Mouse (Mus musculus): ENCODE results near the gene Fbxl17. TPM values are rescaled to one million over a fixed set of nuclear protein-coding genes. Genes with fewer than 3 reads are reported as not detected.

Fbxl17 gene
- polyA plus RNA-seq, 1 experiment from 2014 or later: 7.0 TPM

- 80% methylated on average over 4 of the region's 4 CpGs for WGBS
- Histone ChIP-seq H3K27me3 (no peaks in the 10 kb centered on the region), H3K4me3 (replicated peaks) (no peak overlapping the region), H3K4me1 (no peaks in the 10 kb centered on the region), H3K27ac (no peak overlapping the region), H3K9me3 (no peaks in the 10 kb centered on the region), H3K9ac (no peak overlapping the region), H3K36me3 (replicated peaks) (peaks cover 15% of the 10 kb centered on the region; the same call in 1 of the 2 replicates), H3K4me2 (no peak overlapping the region)
- ATAC-seq (ENCODE audit: low FRiP score): no peak
Measured at GRCm38 (mm10) chr17:63343076-63343475, 156.7 kb downstream of the Fbxl17 start.

- peaks cover 10% of the 10 kb centered on the region; the same call in 1 of the 2 replicates for H3K36me3 ChIP-seq (replicated peaks)
- no peaks in the 10 kb centered on the region for H3K27me3 ChIP-seq
- H3K4me3 ChIP-seq (replicated peaks): no peak overlapping the region
- no peaks in the 10 kb centered on the region for H3K4me1 ChIP-seq
- H3K27ac ChIP-seq: no peak overlapping the region
- H3K9me3 ChIP-seq: no peaks in the 10 kb centered on the region
- ATAC-seq (ENCODE audit: low FRiP score): no peak
- WGBS: 87% methylated on average over 11 of the region's 11 CpGs
- no peak overlapping the region for H3K4me2 ChIP-seq
- no peak overlapping the region for H3K9ac ChIP-seq
Measured at GRCm38 (mm10) chr17:63342440-63342839, 157.4 kb downstream of the Fbxl17 start.

- ATAC-seq (ENCODE audit: low FRiP score): no peak
Measured at GRCm38 (mm10) chr17:63341203-63341602, 158.6 kb downstream of the Fbxl17 start.

GRCm38 (mm10) chr17:63328888-63329287 is 170.9 kb downstream of the Fbxl17 start:
- Histone ChIP-seq H3K27ac (no peak overlapping the region), H3K4me2 (no peak overlapping the region), H3K27me3 (no peaks in the 10 kb centered on the region), H3K9me3 (no peaks in the 10 kb centered on the region), H3K9ac (no peak overlapping the region), H3K4me3 (replicated peaks) (no peak overlapping the region), H3K4me1 (no peaks in the 10 kb centered on the region), H3K36me3 (replicated peaks) (no peaks in the 10 kb centered on the region)
- 90% methylated on average over 2 of the region's 2 CpGs for WGBS
- ATAC-seq (ENCODE audit: low FRiP score): no peak

More at GRCm38 (mm10) chr17:63341203-63341602, 158.6 kb downstream of the Fbxl17 start:
- Histone ChIP-seq H3K4me1 (no peaks in the 10 kb centered on the region), H3K9ac (no peak overlapping the region), H3K27me3 (no peaks in the 10 kb centered on the region), H3K27ac (no peak overlapping the region), H3K9me3 (no peaks in the 10 kb centered on the region), H3K4me2 (no peak overlapping the region), H3K36me3 (replicated peaks) (no peaks in the 10 kb centered on the region), H3K4me3 (replicated peaks) (no peak overlapping the region)
- 92% methylated on average over 3 of the region's 3 CpGs for WGBS

- 90% methylated on average over 5 of the region's 5 CpGs for WGBS
- Histone ChIP-seq H3K36me3 (replicated peaks) (no peaks in the 10 kb centered on the region), H3K4me2 (no peak overlapping the region), H3K27ac (no peak overlapping the region), H3K9me3 (no peaks in the 10 kb centered on the region), H3K27me3 (no peaks in the 10 kb centered on the region), H3K9ac (no peak overlapping the region), H3K4me3 (replicated peaks) (no peak overlapping the region), H3K4me1 (peaks cover 6% of the 10 kb centered on the region)
- no peak for ATAC-seq (ENCODE audit: low FRiP score)
Measured at GRCm38 (mm10) chr17:63326227-63326626, 173.6 kb downstream of the Fbxl17 start.

GRCm38 (mm10) chr17:63324672-63325071 is 175.1 kb downstream of the Fbxl17 start:
- 95% methylated on average over 2 of the region's 2 CpGs for WGBS
- H3K4me3 ChIP-seq (replicated peaks): no peak overlapping the region
- no peak overlapping the region for H3K9ac ChIP-seq
- H3K27me3 ChIP-seq: no peaks in the 10 kb centered on the region
- no peak overlapping the region for H3K27ac ChIP-seq
- H3K9me3 ChIP-seq: no peaks in the 10 kb centered on the region
- H3K4me1 ChIP-seq: peaks cover 14% of the 10 kb centered on the region
- no peaks in the 10 kb centered on the region for H3K36me3 ChIP-seq (replicated peaks)
- no peak overlapping the region for H3K4me2 ChIP-seq
- ATAC-seq (ENCODE audit: low FRiP score): no peak

GRCm38 (mm10) chr17:63324039-63324438 is 175.8 kb downstream of the Fbxl17 start:
- Histone ChIP-seq H3K4me3 (replicated peaks) (no peak overlapping the region), H3K27ac (no peak overlapping the region), H3K36me3 (replicated peaks) (no peaks in the 10 kb centered on the region), H3K27me3 (no peaks in the 10 kb centered on the region), H3K4me1 (peaks cover 14% of the 10 kb centered on the region), H3K9ac (no peak overlapping the region), H3K9me3 (no peaks in the 10 kb centered on the region), H3K4me2 (no peak overlapping the region)
- ATAC-seq (ENCODE audit: low FRiP score): peak; percentile 72; the same call in 1 of the 2 replicates
- WGBS: 39% methylated on average over 2 of the region's 2 CpGs

GRCm38 (mm10) chr17:63322846-63323245 is 177.0 kb downstream of the Fbxl17 start:
- ATAC-seq (ENCODE audit: low FRiP score): no peak
- WGBS: 88% methylated on average over 7 of the region's 7 CpGs
- H3K9ac ChIP-seq: no peak overlapping the region

GRCm38 (mm10) chr17:63321290-63321689 is 178.5 kb downstream of the Fbxl17 start:
- ATAC-seq (ENCODE audit: low FRiP score): peak; percentile 37; the same call in 1 of the 2 replicates
- no peaks in the 10 kb centered on the region for H3K36me3 ChIP-seq (replicated peaks)
- no peak overlapping the region for H3K4me2 ChIP-seq
- no peak overlapping the region for H3K4me3 ChIP-seq (replicated peaks)
- H3K4me1 ChIP-seq: peaks cover 18% of the 10 kb centered on the region
- H3K27me3 ChIP-seq: no peaks in the 10 kb centered on the region
- H3K9me3 ChIP-seq: no peaks in the 10 kb centered on the region
- no peak overlapping the region for H3K27ac ChIP-seq
- WGBS: 26% methylated on average over 5 of the region's 5 CpGs
- H3K9ac ChIP-seq: no peak overlapping the region

More at GRCm38 (mm10) chr17:63322846-63323245, 177.0 kb downstream of the Fbxl17 start:
- Histone ChIP-seq H3K9me3 (no peaks in the 10 kb centered on the region), H3K4me1 (peaks cover 14% of the 10 kb centered on the region), H3K4me2 (no peak overlapping the region), H3K27me3 (no peaks in the 10 kb centered on the region), H3K36me3 (replicated peaks) (no peaks in the 10 kb centered on the region), H3K27ac (no peak overlapping the region), H3K4me3 (replicated peaks) (no peak overlapping the region)

- Histone ChIP-seq H3K27me3 (no peaks in the 10 kb centered on the region), H3K4me1 (peaks cover 18% of the 10 kb centered on the region), H3K4me2 (no peak overlapping the region), H3K9me3 (no peaks in the 10 kb centered on the region), H3K36me3 (replicated peaks) (no peaks in the 10 kb centered on the region), H3K4me3 (replicated peaks) (no peak overlapping the region), H3K9ac (no peak overlapping the region), H3K27ac (no peak overlapping the region)
- no peak for ATAC-seq (ENCODE audit: low FRiP score)
- WGBS: 85% methylated on average over 7 of the region's 7 CpGs
Measured at GRCm38 (mm10) chr17:63317518-63317917, 182.3 kb downstream of the Fbxl17 start.

- ATAC-seq (ENCODE audit: low FRiP score): no peak
- H3K27ac ChIP-seq: no peak overlapping the region
- H3K4me1 ChIP-seq: peaks cover 8% of the 10 kb centered on the region
- H3K4me3 ChIP-seq (replicated peaks): no peak overlapping the region
- H3K9me3 ChIP-seq: no peaks in the 10 kb centered on the region
- 90% methylated on average over 12 of the region's 12 CpGs for WGBS
- no peak overlapping the region for H3K9ac ChIP-seq
- no peak overlapping the region for H3K4me2 ChIP-seq
- no peaks in the 10 kb centered on the region for H3K36me3 ChIP-seq (replicated peaks)
- no peaks in the 10 kb centered on the region for H3K27me3 ChIP-seq
Measured at GRCm38 (mm10) chr17:63315646-63316480, 184.0 kb downstream of the Fbxl17 start.

GRCm38 (mm10) chr17:63312804-63313203 is 187.0 kb downstream of the Fbxl17 start:
- H3K36me3 ChIP-seq (replicated peaks): no peaks in the 10 kb centered on the region
- H3K4me1 ChIP-seq: 0 out of 2 replicates have a peak, but pooled peaks cover 4% of the 10 kb centered on the region
- H3K9me3 ChIP-seq: no peaks in the 10 kb centered on the region
- H3K9ac ChIP-seq: no peak overlapping the region
- 95% methylated on average over 3 of the region's 3 CpGs for WGBS
- H3K4me3 ChIP-seq (replicated peaks): no peak overlapping the region
- no peak overlapping the region for H3K27ac ChIP-seq
- no peak overlapping the region for H3K4me2 ChIP-seq
- no peaks in the 10 kb centered on the region for H3K27me3 ChIP-seq
- ATAC-seq (ENCODE audit: low FRiP score): no peak

GRCm38 (mm10) chr17:63312330-63312729 is 187.5 kb downstream of the Fbxl17 start:
- Histone ChIP-seq H3K9ac (no peak overlapping the region), H3K27me3 (no peaks in the 10 kb centered on the region), H3K4me1 (no peaks in the 10 kb centered on the region), H3K27ac (no peak overlapping the region), H3K9me3 (no peaks in the 10 kb centered on the region), H3K4me3 (replicated peaks) (no peak overlapping the region), H3K36me3 (replicated peaks) (no peaks in the 10 kb centered on the region), H3K4me2 (no peak overlapping the region)
- 87% methylated on average over 10 of the region's 10 CpGs for WGBS
- ATAC-seq (ENCODE audit: low FRiP score): no peak

Data from forebrain, embryonic 12.5 days (tissue).